Mouse (Mus musculus): ENCODE measurements around the gene Tuba8. TPM values are rescaled to one million over a fixed set of nuclear protein-coding genes. Genes with fewer than 3 reads are reported as not detected.

Tuba8 gene
- total RNA-seq (2021): 1 to 10 TPM; 2.8 to 3.6 TPM
- long read RNA-seq, transcript Tuba8-201 (5 exons, 2,263 nt): major isoform, 8 of 9 reads
- long read RNA-seq, partial matches to known transcripts: 0 of 9 reads
- long read RNA-seq, other reads (novel, unspliced or antisense): 1 of 9 reads

- DNase-seq (ENCODE audit: low spot score in 2 of 2): peak; percentile 22 to 52
These were observed at the start of gene Tuba8 for GRCm38 (mm10) chr6:121210149-121210925. Gene Tuba8 (plus strand): TSS chr6:121210696.

DNA sequence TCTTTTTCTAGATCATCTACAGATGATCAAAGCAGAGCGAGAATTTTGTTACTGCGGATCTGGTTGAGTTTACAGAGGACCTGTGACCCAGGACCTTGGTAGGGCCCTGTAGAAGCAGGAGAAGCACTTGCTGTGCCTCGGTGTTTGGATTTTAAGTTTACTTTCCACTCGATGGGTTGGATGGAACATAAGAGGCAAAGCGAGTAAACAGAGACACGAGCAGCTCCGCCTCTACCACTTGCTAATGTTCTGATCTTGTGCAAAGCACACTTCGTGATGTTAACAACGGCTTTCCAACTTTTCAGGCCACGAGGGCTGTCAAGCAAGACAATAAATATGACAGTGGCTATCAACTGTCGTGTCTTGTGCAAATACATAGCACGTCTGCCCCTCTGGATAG lies 47.9 kb upstream of the Tuba8 start:
- DNase-seq (ENCODE audit: low spot score in 2 of 2): no peak

- no peak for DNase-seq (ENCODE audit: low spot score in 2 of 2)
These were observed 44.4 kb upstream of the Tuba8 start for GRCm38 (mm10) chr6:121166098-121166552.

GRCm38 (mm10) chr6:121167381-121167975 lies 43.0 kb upstream of the Tuba8 start:
- DNase-seq (ENCODE audit: low spot score in 2 of 2): no peak

GRCm38 (mm10) chr6:121171102-121171501 lies 39.4 kb upstream of the Tuba8 start:
- no peak for DNase-seq (ENCODE audit: low spot score in 2 of 2)

DNA sequence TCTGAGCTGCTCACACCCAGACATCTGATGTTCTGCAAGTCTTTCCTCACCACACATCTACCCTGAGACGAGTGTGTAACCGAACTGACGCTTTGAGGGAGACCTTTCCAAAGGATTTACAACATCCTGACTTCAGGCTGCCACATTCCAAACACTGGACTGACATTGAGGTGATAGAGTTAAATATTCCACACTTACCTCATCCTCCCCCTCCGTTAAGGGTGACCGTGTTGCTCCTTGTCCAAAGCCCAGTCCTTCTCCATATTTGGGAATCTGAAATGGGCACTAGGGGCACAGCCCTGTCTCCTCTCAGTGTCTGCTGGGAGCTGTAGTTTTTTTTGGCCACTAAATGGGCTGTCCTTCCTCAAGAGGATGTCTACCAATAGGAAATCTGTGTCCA lies 37.0 kb upstream of the Tuba8 start:
- no peak for DNase-seq (ENCODE audit: low spot score in 2 of 2)

GRCm38 (mm10) chr6:121174761-121175160 lies 35.7 kb upstream of the Tuba8 start:
- no peak for DNase-seq (ENCODE audit: low spot score in 2 of 2)

DNA sequence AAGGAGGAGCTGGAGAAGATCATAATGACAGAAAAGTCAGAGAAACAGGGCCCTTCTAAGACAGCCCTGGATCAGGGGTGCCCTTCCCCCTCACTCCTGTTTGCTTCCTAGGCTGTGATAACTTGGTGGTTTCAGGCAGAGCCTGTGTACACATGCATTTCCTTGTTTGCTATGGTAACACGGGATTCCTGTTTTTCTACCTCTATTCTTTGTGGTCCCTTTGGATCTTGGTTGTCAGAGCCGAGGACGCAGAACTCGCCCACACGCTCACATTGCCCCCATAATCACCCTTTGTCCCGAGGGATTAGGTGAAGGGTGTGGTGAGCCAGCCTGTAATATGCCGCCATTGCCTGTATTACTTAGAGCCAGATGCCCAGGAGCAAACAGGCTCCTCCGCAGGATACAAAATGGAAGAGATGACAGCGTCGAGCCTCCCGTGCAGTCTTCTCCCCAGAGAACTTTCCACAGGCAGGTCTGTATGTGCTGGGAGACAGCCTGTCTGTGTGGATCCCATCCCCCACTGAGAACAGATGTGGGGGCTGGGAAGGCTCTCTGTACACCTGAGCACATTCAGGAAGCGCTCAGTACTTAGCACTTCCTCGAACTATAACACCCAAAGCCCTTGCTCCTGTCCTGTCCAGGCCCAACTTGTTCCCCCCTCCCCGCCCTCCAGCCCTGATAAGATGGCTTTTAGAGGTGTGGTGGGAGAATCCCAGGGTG lies 34.3 kb upstream of the Tuba8 start:
- no peak for DNase-seq (ENCODE audit: low spot score in 2 of 2)

DNA sequence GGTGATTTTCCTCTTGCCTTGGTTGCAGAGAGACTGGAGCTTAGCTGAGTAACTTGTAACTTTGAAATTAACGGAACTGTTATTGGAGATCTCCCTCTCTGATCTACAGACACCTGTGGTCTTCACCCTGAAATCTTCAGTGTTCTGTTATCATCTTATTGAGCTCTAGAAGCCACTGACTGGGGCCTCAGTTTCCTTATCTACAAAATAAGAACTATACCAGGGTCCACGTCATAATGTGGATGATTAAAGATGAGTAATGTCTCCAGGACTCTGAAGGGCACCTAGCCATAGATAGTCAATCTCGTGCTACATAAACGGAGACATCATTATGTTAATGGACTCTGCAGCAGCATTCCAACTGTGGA lies 33.8 kb upstream of the Tuba8 start:
- DNase-seq (ENCODE audit: low spot score in 2 of 2): no peak

DNA sequence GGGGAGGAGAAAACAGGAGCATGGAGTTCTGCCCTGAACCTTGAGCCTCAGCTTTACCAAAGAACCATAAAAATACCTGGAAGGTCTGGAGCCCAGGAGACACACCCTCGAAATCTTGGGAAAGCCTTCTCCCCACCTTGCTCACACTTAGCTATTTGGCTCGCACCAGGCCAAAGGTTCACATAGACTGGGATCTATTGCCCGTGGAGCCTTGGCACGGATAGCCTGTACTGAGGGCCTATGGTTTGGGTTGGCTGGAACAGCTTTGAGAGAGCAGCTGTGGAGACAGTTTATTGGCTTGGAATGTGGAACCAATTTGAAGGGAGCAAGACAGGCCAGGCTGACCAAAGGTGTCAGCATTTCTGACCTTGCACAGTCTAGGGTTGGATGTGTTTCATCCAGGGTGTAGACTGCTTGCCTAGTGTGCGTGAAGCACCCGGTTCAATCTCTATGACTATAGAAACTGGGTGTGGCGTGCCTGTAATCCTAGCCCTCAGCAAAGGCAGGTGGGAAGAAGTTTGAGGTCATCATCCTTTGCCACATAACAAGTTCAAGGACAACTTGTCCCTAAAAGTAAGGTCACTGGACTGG lies 33.3 kb upstream of the Tuba8 start:
- DNase-seq (ENCODE audit: low spot score in 2 of 2): no peak

GRCm38 (mm10) chr6:121178700-121179358 lies 31.7 kb upstream of the Tuba8 start:
- DNase-seq (ENCODE audit: low spot score in 2 of 2): peak; percentile 75 to 81

DNA sequence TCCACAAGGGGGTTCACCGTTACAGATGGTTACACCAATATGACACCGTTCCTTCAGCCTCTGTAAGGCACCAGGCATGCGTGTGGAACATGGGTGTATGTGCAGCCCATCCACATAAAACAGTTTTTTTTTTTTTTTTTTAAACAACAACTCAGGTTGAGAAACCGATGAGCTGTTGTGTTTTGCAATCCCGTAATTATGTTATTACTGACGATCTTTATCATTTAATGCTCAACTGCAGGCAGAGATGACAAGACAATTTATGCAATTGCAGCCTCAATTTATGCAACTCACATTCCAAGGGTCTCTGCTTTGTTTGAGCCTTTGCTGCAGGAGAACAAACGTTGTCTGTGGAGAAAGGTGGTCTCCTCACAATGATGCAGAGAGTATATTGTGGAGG lies 30.6 kb upstream of the Tuba8 start:
- no peak for DNase-seq (ENCODE audit: low spot score in 2 of 2)

DNA sequence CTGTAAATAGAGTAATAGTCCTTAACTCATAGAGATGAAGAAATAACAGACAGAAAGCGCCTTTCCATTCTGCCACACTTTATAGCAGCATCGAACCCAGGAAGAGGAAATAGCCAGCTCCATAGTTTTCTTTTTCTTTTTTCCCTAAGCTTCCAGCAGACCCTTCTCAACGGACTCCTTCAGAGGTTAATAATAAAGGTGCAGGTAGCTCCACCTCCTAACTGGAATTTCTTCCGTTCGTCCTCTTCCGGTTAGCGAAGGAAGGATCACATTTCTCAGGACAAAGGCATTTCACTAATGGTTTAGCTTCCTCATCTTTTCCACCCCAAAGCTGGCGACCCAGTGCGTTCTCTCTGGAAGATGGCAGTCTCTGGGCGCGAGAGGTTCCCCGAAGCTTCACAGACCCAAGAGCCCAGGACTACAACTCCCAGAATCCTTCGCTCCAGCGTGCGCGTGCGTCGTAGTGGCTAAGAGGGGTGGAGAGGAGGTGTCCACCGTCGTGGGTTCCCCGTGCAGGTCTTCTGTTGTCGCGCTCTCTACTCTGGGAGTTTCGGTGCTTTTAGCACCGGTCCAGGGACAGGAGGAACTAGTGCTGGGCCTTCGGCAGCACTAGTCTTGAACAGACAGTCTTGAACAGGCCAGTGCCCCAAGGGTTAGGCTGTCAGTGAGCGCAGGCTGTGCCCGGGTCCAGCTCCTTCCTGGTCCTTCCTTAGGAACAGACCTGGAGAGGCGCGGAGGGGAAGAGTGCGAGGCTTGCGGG lies 26.9 kb upstream of the Tuba8 start, which contains the start of gene Pex26:
TSS of gene Pex26 (plus strand) at position 254 of the 760 bp plus-strand sequence.
- peak; percentile 91 to 93 for DNase-seq (ENCODE audit: low spot score in 2 of 2)

- peak; percentile 41 to 56 for DNase-seq (ENCODE audit: low spot score in 2 of 2)
These were observed 26.0 kb upstream of the Tuba8 start for GRCm38 (mm10) chr6:121184198-121185140.

GRCm38 (mm10) chr6:121185232-121185631 lies 25.3 kb upstream of the Tuba8 start:
- no peak for DNase-seq (ENCODE audit: low spot score in 2 of 2)

DNA sequence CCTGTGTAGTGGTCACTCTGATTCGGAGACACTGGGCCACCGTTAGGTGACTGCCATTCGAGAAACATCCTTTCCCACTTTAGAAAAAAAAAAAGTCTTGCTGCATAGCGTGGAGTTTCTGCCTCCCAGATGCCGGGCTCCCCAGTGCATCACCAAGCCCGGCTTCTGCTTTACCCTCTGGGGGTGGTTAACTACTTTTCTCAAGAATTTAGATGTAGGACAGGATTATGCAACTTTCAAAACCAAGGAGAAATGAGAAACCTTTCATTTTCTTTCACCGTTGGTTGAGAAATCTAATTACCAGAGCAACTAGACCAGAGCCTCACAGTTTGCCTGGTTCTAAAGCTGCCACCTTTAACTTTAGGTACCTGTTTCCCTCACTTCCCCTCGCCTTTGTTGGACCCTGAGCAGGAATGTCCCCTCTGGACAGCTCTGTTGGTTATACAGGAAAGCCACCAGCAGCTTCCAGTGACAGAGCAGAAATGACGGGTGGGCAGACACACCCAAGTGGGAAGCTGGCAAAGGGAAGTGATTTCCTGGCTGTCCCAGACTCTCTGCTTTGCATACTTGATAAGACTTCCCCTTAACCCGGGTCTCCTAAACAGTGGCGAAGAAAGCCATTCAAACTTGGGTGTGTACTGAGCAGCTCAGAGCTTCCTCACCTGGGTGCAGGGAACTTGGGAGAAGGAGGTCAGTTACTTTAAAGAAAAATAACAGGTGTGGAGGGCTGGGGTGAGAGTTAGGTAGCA lies 19.1 kb upstream of the Tuba8 start:
- no peak for DNase-seq (ENCODE audit: low spot score in 2 of 2)

- DNase-seq (ENCODE audit: low spot score in 2 of 2): no peak
These were observed 16.2 kb upstream of the Tuba8 start for GRCm38 (mm10) chr6:121194061-121194955.
